Mouse (Mus musculus) spleen, adult 2 months (tissue): Measurements from ENCODE around the gene Asap3. TPM values are rescaled to one million over a fixed set of nuclear protein-coding genes. Genes with fewer than 3 reads are reported as not detected.

Experiments
- DNase-seq, 2 experiments: peaks; one replicate each; pipeline versions ENCODE4 v3.0.0 to v3.0.0-alpha.2; 2012 to 2021; ENCODE audit warnings: low spot score in 2 of 2, low read depth in 1 of 2
- H3K27ac ChIP-seq: fragments of 200-500 bp; 2 replicates; pipeline ENCODE4 v1.5.1; 2012; ENCODE audit warnings: low read length, inconsistent platforms; ENCODE audit not compliant: insufficient read depth
- H3K27me3 ChIP-seq: fragments of 200-500 bp; 2 replicates; pipeline ENCODE4 v1.6.1; 2012; ENCODE audit warnings: mild to moderate bottlenecking, moderate library complexity, low read length, inconsistent platforms; ENCODE audit not compliant: control insufficient read depth, insufficient read depth
- H3K36me3 ChIP-seq: fragments of 200-500 bp; 2 replicates; pipeline ENCODE4 v1.6.1; 2012; ENCODE audit warnings: mild to moderate bottlenecking, low read length, inconsistent platforms; ENCODE audit not compliant: control insufficient read depth, insufficient read depth
- H3K4me1 ChIP-seq: fragments of 200-500 bp; 2 replicates; pipeline ENCODE4 v1.6.1; 2011; ENCODE audit warnings: inconsistent platforms; ENCODE audit not compliant: control insufficient read depth, insufficient read depth, insufficient read length
- H3K4me3 ChIP-seq: fragments of 200-500 bp; 2 replicates; pipeline ENCODE4 v1.5.1; 2011; ENCODE audit warnings: mild to moderate bottlenecking, inconsistent platforms; ENCODE audit not compliant: insufficient read depth, insufficient read length; ENCODE audit errors: extremely low read depth
- CTCF ChIP-seq: fragments of 200-500 bp; IDR thresholded peaks from 2 replicates; pipeline ENCODE4 v1.5.1; 2011; ENCODE audit warnings: mild to moderate bottlenecking, inconsistent platforms; ENCODE audit not compliant: insufficient read depth, insufficient read length, insufficient replicate concordance; ENCODE audit errors: extremely low read depth
- POLR2A ChIP-seq: fragments of 200-500 bp; IDR thresholded peaks from 2 replicates; pipeline ENCODE4 v1.6.1; 2011; ENCODE audit warnings: low read depth, low read length, inconsistent platforms
- WGBS: fragments of 180-500 bp; shearing (Covaris S2); methylation state at CpG from one replicate; pipeline ENCODE4 v1.1.7; 2018; 5-methylcytosine and 5-hydroxymethylcytosine counted together
- polyA plus RNA-seq: library from polyadenylated mRNA; depleted of rRNA; stranded (reverse); fragments of >200 nt; gene quantifications from 2 replicates; pipeline ENCODE4 v1.2.3, GENCODE M21; 2012

Gene Asap3
- polyA plus RNA-seq, 1 experiment, result 2.5 TPM

- H3K27ac ChIP-seq, result peak overlapping the region; percentile 96
- H3K4me3 ChIP-seq, result peak overlapping the region; percentile 63
- peak; percentile 89 to 92 for DNase-seq
- H3K4me1 ChIP-seq, result peaks cover 49% of the 10 kb centered on the region; the same call in 1 of the 2 replicates
- TF ChIP-seq POLR2A (peak; percentile 6; the same call in 1 of the 2 replicates), CTCF (no peak)
- no peaks in the 10 kb centered on the region for H3K27me3 ChIP-seq
- 0 out of 2 replicates have a peak, but pooled peaks cover 1% of the 10 kb centered on the region for H3K36me3 ChIP-seq
- 47% methylated on average over 23 of the region's 23 CpGs for WGBS
These were observed 25.5 kb upstream of the Asap3 start for GRCm38 (mm10) chr4:136180408-136181330.

- Histone ChIP-seq H3K36me3 (peaks cover 1% of the 10 kb centered on the region; the same call in 1 of the 2 replicates), H3K27me3 (no peaks in the 10 kb centered on the region), H3K4me1 (peaks cover 44% of the 10 kb centered on the region; the same call in 1 of the 2 replicates), H3K4me3 (peak overlapping the region; percentile 33; the same call in 1 of the 2 replicates), H3K27ac (peak overlapping the region; percentile 86)
- DNase-seq, result no peak
- 53% methylated on average over 12 of the region's 12 CpGs for WGBS
- no peak for TF ChIP-seq CTCF
- TF ChIP-seq POLR2A, result no peak
These were observed 24.8 kb upstream of the Asap3 start for GRCm38 (mm10) chr4:136181367-136181766.

- Histone ChIP-seq H3K4me1 (peaks cover 12% of the 10 kb centered on the region; the same call in 1 of the 2 replicates), H3K27me3 (no peaks in the 10 kb centered on the region), H3K27ac (0 out of 2 replicates have a peak overlapping the region, but pooled peaks have one; percentile 6), H3K36me3 (peaks cover 10% of the 10 kb centered on the region), H3K4me3 (no peak overlapping the region)
- no peak for DNase-seq
- 35% methylated on average over 9 of the region's 9 CpGs for WGBS
- TF ChIP-seq POLR2A (no peak), CTCF (no peak)
These were observed 20.8 kb upstream of the Asap3 start for GRCm38 (mm10) chr4:136185375-136185774.

- Histone ChIP-seq H3K27me3 (no peaks in the 10 kb centered on the region), H3K36me3 (peaks cover 12% of the 10 kb centered on the region), H3K4me3 (no peak overlapping the region), H3K4me1 (peaks cover 12% of the 10 kb centered on the region; the same call in 1 of the 2 replicates), H3K27ac (peak overlapping the region; percentile 0; the same call in 1 of the 2 replicates)
- 92% methylated on average over 8 of the region's 8 CpGs for WGBS
- no peak for TF ChIP-seq POLR2A
- no peak for TF ChIP-seq CTCF
- DNase-seq, result no peak
These were observed 19.9 kb upstream of the Asap3 start for GRCm38 (mm10) chr4:136186315-136186714.

- no peak for DNase-seq
- Histone ChIP-seq H3K27me3 (no peaks in the 10 kb centered on the region), H3K36me3 (peaks cover 13% of the 10 kb centered on the region), H3K4me3 (no peak overlapping the region), H3K4me1 (peaks cover 9% of the 10 kb centered on the region; the same call in 1 of the 2 replicates), H3K27ac (no peak overlapping the region; the same call in 1 of the 2 replicates)
- no peak for TF ChIP-seq POLR2A
- no peak for TF ChIP-seq CTCF
- 89% methylated on average over 23 of the region's 23 CpGs for WGBS
These were observed 19.3 kb upstream of the Asap3 start for GRCm38 (mm10) chr4:136186739-136187472.

- Histone ChIP-seq H3K36me3 (peaks cover 30% of the 10 kb centered on the region), H3K27me3 (no peaks in the 10 kb centered on the region), H3K4me3 (no peak overlapping the region), H3K4me1 (peaks cover 7% of the 10 kb centered on the region; the same call in 1 of the 2 replicates), H3K27ac (peak overlapping the region; percentile 52; the same call in 1 of the 2 replicates)
- TF ChIP-seq POLR2A (no peak), CTCF (peak; percentile 25; the same call in 1 of the 2 replicates)
- DNase-seq, result no peak
- WGBS, result 85% methylated on average over 6 of the region's 6 CpGs
These were observed 17.0 kb upstream of the Asap3 start for GRCm38 (mm10) chr4:136188973-136189737.
